Mouse (Mus musculus) forebrain, embryonic 11.5 days (tissue): ENCODE measurements around the gene Gm49358. TPM values are rescaled to one million over a fixed set of nuclear protein-coding genes. Genes with fewer than 3 reads are reported as not detected.

Experiments used
- ATAC-seq: fragments of 200-750 bp; cut with Nextera tagmentation; replicated peaks from 2 replicates; pipeline ENCODE4 v1.8.0; 2017; ENCODE audit warnings: moderate TSS enrichment; ENCODE audit not compliant: low FRiP score
- DNase-seq: peaks from one replicate; pipeline ENCODE4 v3.0.0-alpha.2; 2017; ENCODE audit warnings: low spot score
- H3K27ac ChIP-seq: fragments of 300-500 bp; sonication (generic); 2 replicates; pipeline ENCODE4 v1.5.1; 2014; ENCODE audit warnings: low read depth, low read length
- H3K27me3 ChIP-seq: fragments of 300-500 bp; sonication (generic); 2 replicates; pipeline ENCODE4 v1.6.1; 2014; ENCODE audit warnings: mild to moderate bottlenecking, low read length, mixed read lengths; ENCODE audit not compliant: control insufficient read depth, insufficient read depth
- H3K36me3 ChIP-seq: fragments of 300-500 bp; sonication (generic); 2 replicates; pipeline ENCODE4 v1.6.1; 2014; ENCODE audit warnings: mild to moderate bottlenecking, low read length, moderate library complexity, mixed read lengths; ENCODE audit not compliant: control insufficient read depth, insufficient read depth
- H3K4me1 ChIP-seq: fragments of 300-500 bp; sonication (generic); replicated peaks from 2 replicates; pipeline ENCODE4 v1.6.1; 2014; ENCODE audit warnings: low read length, mixed read lengths; ENCODE audit not compliant: control insufficient read depth, insufficient read depth
- H3K4me2 ChIP-seq: fragments of 300-500 bp; sonication (generic); 2 replicates; pipeline ENCODE4 v1.6.1; 2014; ENCODE audit warnings: low read depth, mild to moderate bottlenecking, low read length, moderate library complexity, mixed read lengths; ENCODE audit not compliant: severe bottlenecking
- H3K4me3 ChIP-seq: fragments of 300-500 bp; sonication (generic); 2 replicates; pipeline ENCODE4 v1.5.1; 2014; ENCODE audit warnings: low read depth, low read length
- H3K9ac ChIP-seq: fragments of 300-500 bp; sonication (generic); 2 replicates; pipeline ENCODE4 v1.6.1; 2014; ENCODE audit warnings: low read length
- H3K9me3 ChIP-seq: fragments of 300-500 bp; sonication (generic); 2 replicates; pipeline ENCODE4 v1.6.1; 2016; ENCODE audit warnings: low read length, mixed read lengths; ENCODE audit not compliant: control insufficient read depth
- WGBS: fragments of 180-500 bp; shearing (Covaris S2); extraction: QIAGEN DNeasy Blood & Tissue Kit; methylation state at CpG from one replicate; pipeline ENCODE4 v1.1.7; 2014; 5-methylcytosine and 5-hydroxymethylcytosine counted together
- polyA plus RNA-seq: library from polyadenylated mRNA; unstranded; fragments of >200 nt; fragmentation: Nextera tagmentation; extraction: Ambion mirVana; gene quantifications from 2 replicates; pipeline ENCODE4 v1.2.1, GENCODE M21; 2014

Gene Gm49358
- not detected in 2 replicates for polyA plus RNA-seq

DNA sequence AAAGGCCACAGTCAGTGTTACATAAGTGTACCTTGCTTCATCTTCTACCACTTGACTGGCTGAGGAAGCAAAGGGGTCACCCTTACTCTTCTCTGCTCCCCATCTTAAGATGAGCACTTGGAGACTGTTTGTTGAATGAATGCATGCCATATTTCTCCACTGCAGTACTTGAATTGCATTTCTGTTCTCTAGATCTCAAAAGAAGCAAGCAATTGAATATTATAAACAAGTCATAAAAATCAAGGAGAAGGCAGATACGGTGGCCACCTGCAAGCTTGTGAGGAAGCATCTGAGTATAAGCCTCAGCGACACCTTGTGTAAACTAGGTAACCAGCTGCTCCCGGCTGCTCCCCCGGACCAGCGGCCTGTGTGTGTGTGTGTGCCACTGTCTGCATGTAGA lies at the start of gene Gm49358:
Gene Gm49358, plus strand, starts transcription at position 301 of the 400 bp plus-strand sequence.
- Histone ChIP-seq H3K4me1 (no peaks in the 10 kb centered on the region), H3K36me3 (no peaks in the 10 kb centered on the region), H3K4me3 (no peak within 1 kb of the TSS), H3K27me3 (no peaks in the 10 kb centered on the region), H3K9ac (no peak within 1 kb of the TSS), H3K9me3 (no peaks in the 10 kb centered on the region), H3K27ac (no peak within 1 kb of the TSS), H3K4me2 (no peak within 1 kb of the TSS)
- no peak for ATAC-seq
- WGBS, result 95% methylated on average over 5 of the region's 5 CpGs
- DNase-seq, result no peak

DNA sequence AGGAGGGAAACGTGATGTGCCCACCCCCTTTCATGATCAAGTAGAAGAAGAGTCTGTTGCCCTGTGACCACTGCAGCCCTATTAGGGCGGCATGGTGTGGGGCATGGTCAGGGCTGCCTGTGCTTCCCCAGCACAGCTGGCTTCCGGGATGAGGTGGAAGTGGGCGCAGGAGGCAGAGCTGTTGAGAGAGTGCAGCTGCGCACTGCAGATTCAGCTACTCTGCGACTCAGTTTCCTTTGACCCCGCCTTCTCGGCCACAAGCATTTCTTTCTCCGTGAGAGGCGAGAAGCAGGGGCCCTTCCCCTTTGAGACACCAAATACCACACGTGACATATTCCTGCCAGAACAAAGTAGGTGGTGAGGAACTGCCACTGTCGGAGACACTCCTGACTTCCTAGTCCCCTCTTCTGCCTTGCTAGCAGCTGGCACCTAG lies 36.2 kb upstream of the Gm49358 start:
- no peak overlapping the region for H3K27ac ChIP-seq
- peak; percentile 73 for ATAC-seq
- 7% methylated on average over 12 of the region's 12 CpGs for WGBS

DNA sequence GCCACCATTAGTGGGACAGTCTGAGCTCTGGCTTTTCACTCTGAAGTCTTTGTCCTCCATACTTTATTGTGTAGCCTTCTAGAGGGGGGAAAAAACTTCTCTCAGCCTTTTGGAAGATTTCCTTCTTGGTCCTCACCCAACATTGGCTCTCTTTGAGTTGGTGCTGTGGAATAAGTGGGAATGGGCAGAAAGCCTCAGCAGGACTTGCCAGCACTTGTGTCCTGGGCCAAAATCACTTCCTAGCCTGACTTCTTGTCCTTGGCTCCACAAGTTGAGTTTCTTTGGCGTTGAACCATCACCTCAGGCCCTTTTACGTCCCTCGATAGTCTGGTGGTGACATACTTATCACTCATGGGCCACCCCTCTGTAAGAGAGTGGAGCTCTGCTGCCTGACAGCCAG lies 35.6 kb upstream of the Gm49358 start:
- no peak for ATAC-seq
- no peaks in the 10 kb centered on the region for H3K36me3 ChIP-seq
- H3K9ac ChIP-seq, result peak overlapping the region; percentile 49
- WGBS, result 95% methylated on average over 3 of the region's 3 CpGs
- 0 out of 2 replicates have a peak, but pooled peaks cover 2% of the 10 kb centered on the region for H3K4me1 ChIP-seq
- no peak overlapping the region for H3K4me3 ChIP-seq
- peak; percentile 16 for DNase-seq
- H3K27me3 ChIP-seq, result no peaks in the 10 kb centered on the region
- no peak overlapping the region for H3K27ac ChIP-seq
- no peaks in the 10 kb centered on the region for H3K9me3 ChIP-seq
- no peak overlapping the region for H3K4me2 ChIP-seq

More for the DNA sequence above, 36.2 kb upstream of the Gm49358 start:
- DNase-seq, result peak; percentile 65
- no peaks in the 10 kb centered on the region for H3K9me3 ChIP-seq
- H3K27me3 ChIP-seq, result no peaks in the 10 kb centered on the region
- H3K4me1 ChIP-seq, result 0 out of 2 replicates have a peak, but pooled peaks cover 2% of the 10 kb centered on the region
- H3K4me3 ChIP-seq, result no peak overlapping the region
- H3K9ac ChIP-seq, result peak overlapping the region; percentile 49
- peak overlapping the region; percentile 39 for H3K4me2 ChIP-seq
- no peaks in the 10 kb centered on the region for H3K36me3 ChIP-seq

DNA sequence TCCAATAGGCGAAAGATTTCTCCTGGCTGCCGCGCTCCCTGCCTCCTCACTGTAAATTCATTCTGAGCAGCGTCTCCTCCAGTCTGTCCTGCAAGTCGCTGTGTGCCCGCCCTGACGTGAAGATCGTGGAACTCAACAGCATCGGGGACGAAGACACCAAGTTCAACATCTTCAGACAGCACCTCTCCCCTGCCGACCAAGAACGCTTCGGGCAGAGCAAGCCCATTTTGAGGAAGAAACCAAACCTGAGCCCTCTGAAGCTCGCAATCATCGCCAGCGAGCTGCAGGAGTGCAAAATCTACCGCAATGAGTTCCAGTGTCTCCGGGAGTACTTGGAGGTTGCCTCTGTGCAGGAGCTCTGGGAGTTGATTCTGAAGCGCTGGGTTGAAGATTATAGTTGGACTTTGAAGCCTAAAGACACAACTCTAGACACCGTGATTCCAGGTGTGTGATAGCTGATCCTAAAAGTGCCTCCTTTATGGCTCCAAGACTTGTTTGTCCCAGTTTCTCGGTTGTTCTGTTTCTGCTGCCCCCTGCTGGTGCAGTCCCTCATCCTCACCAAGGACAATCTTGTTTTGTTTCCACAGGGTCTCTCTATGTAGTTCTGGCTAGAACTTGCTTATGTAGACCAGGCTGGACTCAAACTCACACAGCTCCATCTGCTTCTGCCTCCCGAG lies 32.8 kb upstream of the Gm49358 start:
- peak overlapping the region; percentile 71 for H3K9ac ChIP-seq
- peak; percentile 51 for ATAC-seq
- 14% methylated on average over 22 of the region's 22 CpGs for WGBS

DNA sequence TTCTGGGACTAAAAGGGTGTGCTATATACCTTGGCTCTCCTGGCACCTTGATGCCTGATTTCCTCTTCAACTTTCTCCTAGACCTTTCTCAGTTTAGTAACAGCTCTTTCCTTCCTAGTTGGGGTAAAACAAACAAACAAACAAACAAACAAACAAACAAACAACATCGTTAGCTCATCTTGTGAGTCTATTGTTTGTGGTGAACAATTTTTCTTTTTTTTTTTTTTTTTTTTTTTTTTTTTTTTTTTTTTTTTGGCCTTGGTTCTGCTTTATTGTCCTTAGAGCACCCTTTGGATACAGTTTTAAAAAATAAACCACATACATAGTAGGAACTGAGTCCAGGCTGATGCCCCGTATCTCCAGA lies 32.3 kb upstream of the Gm49358 start:
- no peak for DNase-seq
- Histone ChIP-seq H3K9ac (no peak overlapping the region), H3K27ac (no peak overlapping the region), H3K4me3 (no peak overlapping the region), H3K4me1 (0 out of 2 replicates have a peak, but pooled peaks cover 2% of the 10 kb centered on the region), H3K9me3 (no peaks in the 10 kb centered on the region), H3K4me2 (no peak overlapping the region), H3K27me3 (no peaks in the 10 kb centered on the region), H3K36me3 (no peaks in the 10 kb centered on the region)
- 68% methylated on average over 2 of the region's 2 CpGs for WGBS
- no peak for ATAC-seq

More for the DNA sequence above, 32.8 kb upstream of the Gm49358 start:
- Histone ChIP-seq H3K9me3 (no peaks in the 10 kb centered on the region), H3K27ac (no peak overlapping the region), H3K4me3 (peak overlapping the region; percentile 37), H3K4me1 (0 out of 2 replicates have a peak, but pooled peaks cover 2% of the 10 kb centered on the region), H3K27me3 (no peaks in the 10 kb centered on the region), H3K4me2 (peak overlapping the region; percentile 67), H3K36me3 (no peaks in the 10 kb centered on the region)
- DNase-seq, result peak; percentile 92

DNA sequence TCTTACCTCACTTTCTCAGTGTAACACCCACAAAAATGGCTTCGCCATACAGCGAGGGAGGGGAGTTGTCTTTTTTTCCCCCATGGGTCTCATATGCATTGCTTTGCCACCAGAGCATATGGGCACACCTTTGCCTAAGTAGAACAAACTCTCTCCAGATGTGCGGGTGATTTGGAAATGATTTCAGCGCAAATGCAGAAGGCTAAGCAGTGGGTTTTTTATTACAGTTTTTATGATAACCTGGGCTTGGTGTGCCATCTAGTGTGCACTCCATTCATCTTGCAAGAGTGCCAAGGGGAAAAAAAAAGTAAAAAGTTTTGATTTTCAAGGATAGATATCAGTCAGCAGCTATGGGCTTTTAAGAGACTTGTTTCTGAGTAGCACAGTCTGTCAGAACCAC lies 28.7 kb upstream of the Gm49358 start:
- no peak for DNase-seq
- H3K4me2 ChIP-seq, result no peak overlapping the region

DNA sequence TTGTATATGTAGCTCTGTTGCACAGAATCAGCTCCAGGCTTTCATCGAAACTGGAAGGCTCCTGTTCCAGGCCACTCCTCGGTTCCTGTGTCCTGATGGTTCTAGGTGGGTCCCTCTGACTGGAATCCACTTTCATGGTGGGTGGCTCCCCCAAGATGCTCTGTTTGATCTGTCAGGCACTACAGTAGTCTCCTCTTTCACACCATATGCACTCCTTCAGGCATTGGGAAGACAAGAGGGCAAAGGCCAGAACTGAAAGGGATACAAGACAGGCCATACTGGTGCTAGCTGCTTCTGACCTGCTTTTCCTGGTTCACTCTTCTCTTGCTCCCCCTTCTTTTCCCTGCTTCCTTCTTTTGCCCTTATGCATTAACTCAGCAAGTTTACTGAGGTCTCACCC lies 20.9 kb upstream of the Gm49358 start:
- Histone ChIP-seq H3K4me2 (no peak overlapping the region), H3K36me3 (no peaks in the 10 kb centered on the region), H3K9me3 (no peaks in the 10 kb centered on the region), H3K4me1 (no peaks in the 10 kb centered on the region), H3K27ac (no peak overlapping the region), H3K9ac (no peak overlapping the region), H3K27me3 (no peaks in the 10 kb centered on the region), H3K4me3 (no peak overlapping the region)
- WGBS, result 92% methylated on average over 2 of the region's 2 CpGs
- ATAC-seq, result no peak
- DNase-seq, result no peak

More for the DNA sequence above, 28.7 kb upstream of the Gm49358 start:
- no peak for ATAC-seq
- no peak overlapping the region for H3K9ac ChIP-seq
- no peaks in the 10 kb centered on the region for H3K27me3 ChIP-seq
- no peaks in the 10 kb centered on the region for H3K9me3 ChIP-seq
- H3K4me3 ChIP-seq, result no peak overlapping the region
- H3K36me3 ChIP-seq, result no peaks in the 10 kb centered on the region
- no peaks in the 10 kb centered on the region for H3K4me1 ChIP-seq
- WGBS, result 88% methylated on average over 4 of the region's 4 CpGs
- H3K27ac ChIP-seq, result no peak overlapping the region

DNA sequence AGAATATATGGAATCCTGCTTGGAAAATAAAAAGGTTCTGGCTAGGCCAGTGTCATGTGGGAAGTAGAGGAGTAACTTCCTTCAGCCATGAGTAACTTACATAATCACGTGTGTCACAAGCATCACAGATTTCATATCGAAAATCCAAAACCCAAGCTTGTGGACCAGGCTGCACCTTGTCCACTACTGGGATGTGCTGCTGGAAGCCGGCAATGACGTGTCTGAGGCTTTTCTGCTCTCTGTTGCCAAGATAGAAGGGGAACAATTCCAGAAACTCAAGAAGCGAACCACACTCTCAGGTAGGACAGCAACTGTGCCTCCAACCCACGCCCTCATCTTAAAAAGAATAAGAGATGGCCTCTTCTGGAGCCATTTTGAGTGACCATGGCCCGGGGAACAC lies 19.5 kb upstream of the Gm49358 start:
- H3K4me3 ChIP-seq, result no peak overlapping the region
- no peak for ATAC-seq
- no peak overlapping the region for H3K9ac ChIP-seq
- no peaks in the 10 kb centered on the region for H3K36me3 ChIP-seq
- DNase-seq, result no peak
- H3K9me3 ChIP-seq, result no peaks in the 10 kb centered on the region
- no peaks in the 10 kb centered on the region for H3K4me1 ChIP-seq
- H3K27me3 ChIP-seq, result no peaks in the 10 kb centered on the region
- 91% methylated on average over 7 of the region's 7 CpGs for WGBS
- H3K4me2 ChIP-seq, result no peak overlapping the region
- H3K27ac ChIP-seq, result no peak overlapping the region
